Mouse (Mus musculus) E14TG2a.4 (cell line): ENCODE results near the gene Rps26.

ENCODE experiments used
- H3K27me3 ChIP-seq: 2 replicates; pipeline ENCODE4 v1.6.1; 2014; ENCODE audit warnings: low read length, control low read depth; ENCODE audit not compliant: insufficient read depth
- H3K36me3 ChIP-seq: 2 replicates; pipeline ENCODE4 v1.6.1; 2014; ENCODE audit warnings: low read length, control low read depth; ENCODE audit not compliant: insufficient read depth
- H3K4me1 ChIP-seq: replicated peaks from 2 replicates; pipeline ENCODE4 v1.6.1; 2014; ENCODE audit warnings: low read depth, low read length, control low read depth
- H3K4me3 ChIP-seq: replicated peaks from 2 replicates; pipeline ENCODE4 v1.5.1; 2014; ENCODE audit warnings: mild to moderate bottlenecking, low read length
- H3K9me3 ChIP-seq: 2 replicates; pipeline ENCODE4 v1.6.1; 2014; ENCODE audit warnings: low read length, control low read depth
- CTCF ChIP-seq: conservative IDR thresholded peaks from 2 replicates; pipeline ENCODE4 v1.5.1; 2014; ENCODE audit warnings: low read length
- NANOG ChIP-seq: IDR thresholded peaks from 2 replicates; pipeline ENCODE4 v1.6.1; 2014; ENCODE audit warnings: borderline replicate concordance, low read length, mixed read lengths
- POU5F1 ChIP-seq: IDR thresholded peaks from 2 replicates; pipeline ENCODE4 v1.6.1; 2014; ENCODE audit warnings: low read length, borderline replicate concordance

Gene Rps26

GRCm38 (mm10) chr10:128626311-128627310 lies at the start of gene Rps26:
Rps26 (minus strand) TSS chr10:128626747.
- peaks cover 29% of the 10 kb centered on the region for H3K36me3 ChIP-seq
- peak within 1 kb of the TSS; percentile 98 for H3K4me3 ChIP-seq
- TF ChIP-seq NANOG, result no peak
- TF ChIP-seq POU5F1, result no peak
- no peak; the same call in 1 of the 2 replicates for TF ChIP-seq CTCF

GRCm38 (mm10) chr10:128674469-128675008 lies 48.0 kb upstream of the Rps26 start:
- Histone ChIP-seq H3K9me3 (no peaks in the 10 kb centered on the region), H3K27me3 (peaks cover 34% of the 10 kb centered on the region), H3K4me1 (peaks cover 27% of the 10 kb centered on the region), H3K4me3 (peak overlapping the region; percentile 81), H3K36me3 (peaks cover 12% of the 10 kb centered on the region)
- TF ChIP-seq CTCF (peak; percentile 61), POU5F1 (no peak)

More at GRCm38 (mm10) chr10:128626311-128627310, at the start of gene Rps26:
- H3K9me3 ChIP-seq, result no peaks in the 10 kb centered on the region
- peaks cover 49% of the 10 kb centered on the region for H3K4me1 ChIP-seq
- H3K27me3 ChIP-seq, result no peaks in the 10 kb centered on the region

GRCm38 (mm10) chr10:128673763-128674468 lies 47.4 kb upstream of the Rps26 start, which contains the start of gene Suox:
Suox (minus strand) TSS chr10:128674073.
- H3K9me3 ChIP-seq, result no peaks in the 10 kb centered on the region
- peak within 1 kb of the TSS; percentile 81 for H3K4me3 ChIP-seq
- TF ChIP-seq NANOG (no peak), CTCF (no peak), POU5F1 (no peak)
- H3K36me3 ChIP-seq, result peaks cover 5% of the 10 kb centered on the region
- H3K4me1 ChIP-seq, result peaks cover 29% of the 10 kb centered on the region
- H3K27me3 ChIP-seq, result peaks cover 34% of the 10 kb centered on the region

GRCm38 (mm10) chr10:128671148-128671547 lies 44.6 kb upstream of the Rps26 start:
- TF ChIP-seq POU5F1 (no peak), NANOG (no peak), CTCF (no peak)
- no peak overlapping the region for H3K4me3 ChIP-seq
- peaks cover 26% of the 10 kb centered on the region for H3K4me1 ChIP-seq
- H3K9me3 ChIP-seq, result no peaks in the 10 kb centered on the region
- H3K36me3 ChIP-seq, result peaks cover 2% of the 10 kb centered on the region; the same call in 1 of the 2 replicates
- H3K27me3 ChIP-seq, result peaks cover 48% of the 10 kb centered on the region

- H3K36me3 ChIP-seq, result no peaks in the 10 kb centered on the region; the same call in 1 of the 2 replicates
- peaks cover 20% of the 10 kb centered on the region for H3K4me1 ChIP-seq
- H3K4me3 ChIP-seq, result peak overlapping the region; percentile 88
- no peak for TF ChIP-seq CTCF
- no peak for TF ChIP-seq POU5F1
- no peak for TF ChIP-seq NANOG
- peaks cover 51% of the 10 kb centered on the region for H3K27me3 ChIP-seq
- H3K9me3 ChIP-seq, result no peaks in the 10 kb centered on the region
These were observed 42.5 kb upstream of the Rps26 start for GRCm38 (mm10) chr10:128668790-128669672.

GRCm38 (mm10) chr10:128665806-128666205 lies 39.3 kb upstream of the Rps26 start:
- peaks cover 11% of the 10 kb centered on the region for H3K4me1 ChIP-seq
- H3K27me3 ChIP-seq, result peaks cover 25% of the 10 kb centered on the region
- TF ChIP-seq POU5F1 (no peak), NANOG (no peak)
- H3K4me3 ChIP-seq, result no peak overlapping the region
- no peaks in the 10 kb centered on the region for H3K36me3 ChIP-seq
- H3K9me3 ChIP-seq, result no peaks in the 10 kb centered on the region

- no peak overlapping the region for H3K4me3 ChIP-seq
- TF ChIP-seq CTCF (no peak), NANOG (no peak), POU5F1 (no peak)
These were observed 38.8 kb upstream of the Rps26 start for GRCm38 (mm10) chr10:128665307-128665706.

GRCm38 (mm10) chr10:128664808-128665207 lies 38.3 kb upstream of the Rps26 start:
- TF ChIP-seq CTCF (no peak), POU5F1 (no peak), NANOG (no peak)
- Histone ChIP-seq H3K4me3 (no peak overlapping the region), H3K27me3 (peaks cover 17% of the 10 kb centered on the region; the same call in 1 of the 2 replicates), H3K36me3 (no peaks in the 10 kb centered on the region), H3K4me1 (peaks cover 11% of the 10 kb centered on the region), H3K9me3 (no peaks in the 10 kb centered on the region)

More at GRCm38 (mm10) chr10:128665307-128665706, 38.8 kb upstream of the Rps26 start:
- Histone ChIP-seq H3K4me1 (peaks cover 11% of the 10 kb centered on the region), H3K9me3 (no peaks in the 10 kb centered on the region), H3K27me3 (peaks cover 20% of the 10 kb centered on the region; the same call in 1 of the 2 replicates), H3K36me3 (no peaks in the 10 kb centered on the region)
